Mouse (Mus musculus) cortical plate, adult 2 months (tissue): ENCODE results near the gene Wdr25.
A peak's percentile ranks its signal among the peaks of the same experiment; 100 is the strongest.

Experiments used
- CTCF ChIP-seq: fragments of 200-500 bp; IDR thresholded peaks from 2 replicates; pipeline ENCODE4 v1.5.1; 2011; ENCODE audit warnings: mild to moderate bottlenecking, control low read depth, low read length; ENCODE audit not compliant: insufficient read depth; ENCODE audit errors: extremely low read depth
- POLR2A ChIP-seq: fragments of 200-500 bp; IDR thresholded peaks from 2 replicates; pipeline ENCODE4 v1.6.1; 2011; ENCODE audit warnings: mild to moderate bottlenecking, low read length, control low read depth; ENCODE audit not compliant: insufficient read depth; ENCODE audit errors: extremely low read depth

DNA sequence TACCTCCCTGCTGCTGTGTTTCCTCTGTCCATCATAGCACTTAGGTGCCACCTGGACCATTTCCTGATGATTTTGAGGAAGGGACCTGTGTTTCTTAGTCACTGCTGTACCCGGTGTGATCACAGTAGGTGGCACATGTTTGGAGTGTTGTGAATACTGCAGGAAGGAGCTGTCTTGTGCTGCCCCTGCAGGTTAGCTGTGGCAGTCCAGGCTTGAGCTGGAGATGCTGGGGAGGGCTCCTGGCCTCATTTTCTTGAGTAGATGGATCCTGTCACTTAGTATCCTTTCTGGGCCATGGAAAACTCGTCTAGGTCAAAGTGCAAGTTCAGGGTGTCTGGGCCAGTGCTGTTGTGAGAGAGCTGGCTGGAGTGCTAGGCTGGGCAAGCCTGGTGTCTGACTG, 47.9 kb downstream of the Wdr25 start:
- TF ChIP-seq POLR2A = no peak
- 0 out of 2 replicates have a peak, but pooled peaks have one; percentile 14 for TF ChIP-seq CTCF
